Mouse (Mus musculus): ENCODE results near the gene Usp31.

Usp31 gene

DNA sequence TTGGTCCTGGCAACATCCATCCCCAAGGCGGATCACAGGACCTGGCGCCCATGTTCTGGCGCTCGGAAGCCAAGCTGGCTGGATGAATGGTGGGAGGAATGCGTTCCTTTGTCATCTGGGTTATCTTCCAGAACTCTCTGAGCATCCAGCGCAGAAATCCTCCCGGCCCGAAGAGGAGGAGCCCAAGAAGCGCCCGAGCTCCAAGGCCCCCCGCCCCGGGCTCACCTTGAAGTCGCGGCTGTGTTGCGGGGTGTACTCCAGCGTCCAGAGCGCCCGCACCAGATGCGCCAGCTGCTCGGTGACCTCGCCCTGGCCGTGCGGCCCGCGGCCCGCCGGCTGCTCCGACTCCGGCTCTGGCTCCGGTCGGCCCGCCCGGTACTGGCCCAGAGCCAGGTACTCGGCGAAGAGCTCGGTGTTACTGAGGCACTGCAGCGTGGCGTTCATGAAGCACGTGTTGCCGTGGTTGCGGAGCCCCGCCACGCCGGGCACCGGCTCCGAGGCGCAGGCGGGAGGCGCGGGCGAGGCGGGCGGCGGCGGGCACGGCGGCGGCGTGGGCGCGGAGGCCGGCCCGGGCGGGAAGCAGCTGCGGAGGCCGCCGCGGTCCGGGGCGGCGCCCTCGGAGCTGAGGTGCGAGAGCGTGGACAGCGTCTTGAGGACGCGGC, 511 bp downstream of the Usp31 start:
- TF ChIP-seq POU5F1 (IDR thresholded peaks at IDR 0.05; ENCODE audit: borderline replicate concordance, low read length) (no peak), CTCF (conservative IDR thresholded peaks at IDR 0.05; ENCODE audit: low read length) (no peak), NANOG (IDR thresholded peaks at IDR 0.05; ENCODE audit: borderline replicate concordance, low read length) (no peak)
- Histone ChIP-seq H3K4me3 (replicated peaks; ENCODE audit: low read length) (peak overlapping the region; percentile 85), H3K4me1 (replicated peaks; ENCODE audit: low read depth, low read length) (peaks cover 14% of the 10 kb centered on the region), H3K9me3 (ENCODE audit: low read length) (no peaks in the 10 kb centered on the region), H3K36me3 (ENCODE audit: insufficient read depth, low read length) (peaks cover 37% of the 10 kb centered on the region), H3K27me3 (ENCODE audit: insufficient read depth, low read length) (peaks cover 23% of the 10 kb centered on the region)

DNA sequence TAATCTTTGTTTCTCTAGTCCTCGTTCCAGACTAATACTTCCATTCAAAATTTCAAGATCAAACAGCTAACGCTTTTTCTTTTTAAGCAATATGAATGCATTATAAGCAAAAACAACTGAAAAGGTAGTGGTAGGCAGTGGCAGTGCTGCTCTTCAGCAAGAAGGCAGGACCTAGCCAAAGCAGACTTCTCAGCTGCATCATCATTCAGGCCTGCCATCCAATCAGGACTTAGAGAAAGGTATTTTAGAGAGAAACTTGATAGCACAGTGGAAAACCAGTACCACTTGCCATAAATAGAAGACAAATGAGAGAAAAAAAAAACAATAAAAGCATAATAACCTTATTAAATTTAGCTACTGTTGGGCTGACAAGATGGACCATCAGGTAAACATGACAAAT, 2.0 kb downstream of the Usp31 start:
- Histone ChIP-seq H3K9me3 (ENCODE audit: low read length) (no peaks in the 10 kb centered on the region), H3K36me3 (ENCODE audit: insufficient read depth, low read length) (peaks cover 37% of the 10 kb centered on the region), H3K4me1 (replicated peaks; ENCODE audit: low read depth, low read length) (peaks cover 14% of the 10 kb centered on the region), H3K27me3 (ENCODE audit: insufficient read depth, low read length) (peaks cover 20% of the 10 kb centered on the region), H3K4me3 (replicated peaks; ENCODE audit: low read length) (no peak overlapping the region)
- no peak for TF ChIP-seq CTCF (conservative IDR thresholded peaks at IDR 0.05; ENCODE audit: low read length)
- TF ChIP-seq POU5F1 (IDR thresholded peaks at IDR 0.05; ENCODE audit: borderline replicate concordance, low read length), result no peak
- TF ChIP-seq NANOG (IDR thresholded peaks at IDR 0.05; ENCODE audit: borderline replicate concordance, low read length), result no peak

DNA sequence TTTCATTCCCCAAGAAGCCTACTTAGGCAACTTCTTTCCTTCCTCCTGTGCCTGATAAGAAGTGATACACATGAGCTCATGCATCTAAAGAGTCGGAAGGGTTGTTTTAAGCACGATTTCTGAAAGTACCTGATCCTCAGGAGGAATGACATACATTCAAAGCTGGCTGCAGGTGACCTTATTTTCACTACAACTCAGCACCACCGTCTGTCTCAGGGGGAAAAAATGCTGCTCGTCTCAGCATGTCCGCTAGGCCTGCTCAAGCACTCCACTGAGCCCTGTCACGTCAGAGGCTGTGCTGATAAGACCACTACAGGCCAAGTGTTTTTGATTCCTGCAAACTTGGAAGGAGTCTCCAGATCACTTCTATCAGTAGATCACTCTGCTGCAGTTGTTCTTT, 5.1 kb downstream of the Usp31 start:
- peaks cover 12% of the 10 kb centered on the region for H3K27me3 ChIP-seq (ENCODE audit: insufficient read depth, low read length)
- TF ChIP-seq NANOG (IDR thresholded peaks at IDR 0.05; ENCODE audit: borderline replicate concordance, low read length), result no peak
- TF ChIP-seq CTCF (conservative IDR thresholded peaks at IDR 0.05; ENCODE audit: low read length), result no peak
- TF ChIP-seq POU5F1 (IDR thresholded peaks at IDR 0.05; ENCODE audit: borderline replicate concordance, low read length), result no peak
- H3K36me3 ChIP-seq (ENCODE audit: insufficient read depth, low read length), result peaks cover 47% of the 10 kb centered on the region
- no peaks in the 10 kb centered on the region for H3K9me3 ChIP-seq (ENCODE audit: low read length)
- H3K4me1 ChIP-seq (replicated peaks; ENCODE audit: low read depth, low read length), result peaks cover 8% of the 10 kb centered on the region
- no peak overlapping the region for H3K4me3 ChIP-seq (replicated peaks; ENCODE audit: low read length)

DNA sequence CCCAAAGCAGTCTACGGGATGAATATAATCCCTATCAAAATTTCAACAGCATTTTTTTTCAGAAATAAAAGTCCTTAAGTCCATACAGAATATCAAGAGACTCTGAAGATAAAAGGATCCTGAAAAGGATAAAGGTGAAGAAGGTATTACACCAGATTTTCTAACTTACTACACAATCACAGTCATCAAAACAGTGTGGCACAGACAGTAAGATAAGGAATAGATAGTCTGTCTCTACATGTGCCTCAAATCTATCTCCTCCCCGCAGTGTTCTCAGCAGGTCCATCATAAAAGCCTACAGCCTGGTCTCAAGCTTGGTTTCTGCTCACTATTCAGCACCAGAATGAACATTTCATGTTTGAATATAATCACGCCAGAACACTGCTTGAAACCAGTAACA, 6.6 kb downstream of the Usp31 start:
- Histone ChIP-seq H3K4me3 (replicated peaks; ENCODE audit: low read length) (no peak overlapping the region), H3K36me3 (ENCODE audit: insufficient read depth, low read length) (peaks cover 45% of the 10 kb centered on the region), H3K27me3 (ENCODE audit: insufficient read depth, low read length) (peaks cover 2% of the 10 kb centered on the region; the same call in 1 of the 2 replicates), H3K4me1 (replicated peaks; ENCODE audit: low read depth, low read length) (no peaks in the 10 kb centered on the region; the same call in 1 of the 2 replicates), H3K9me3 (ENCODE audit: low read length) (no peaks in the 10 kb centered on the region)
- TF ChIP-seq CTCF (conservative IDR thresholded peaks at IDR 0.05; ENCODE audit: low read length) (no peak), POU5F1 (IDR thresholded peaks at IDR 0.05; ENCODE audit: borderline replicate concordance, low read length) (no peak), NANOG (IDR thresholded peaks at IDR 0.05; ENCODE audit: borderline replicate concordance, low read length) (no peak)

DNA sequence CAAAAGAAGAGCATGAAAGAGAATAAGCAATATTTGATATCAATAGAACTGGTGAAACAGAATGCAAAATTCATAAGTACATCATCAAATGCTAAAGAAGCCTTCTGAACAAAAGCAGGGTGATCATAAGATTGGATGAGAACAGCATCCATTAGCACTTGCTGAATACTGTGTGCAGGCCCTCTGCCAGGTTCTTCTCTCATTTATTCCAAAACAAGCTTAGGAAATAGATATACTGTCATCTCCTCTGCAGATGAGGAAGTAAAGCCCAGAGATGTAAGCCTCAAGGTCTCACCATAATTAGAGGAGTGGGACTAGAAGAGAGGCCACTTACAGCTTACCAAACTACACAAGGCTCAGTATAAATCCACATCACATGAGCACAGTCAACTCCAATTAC, 7.8 kb downstream of the Usp31 start:
- no peaks in the 10 kb centered on the region for H3K9me3 ChIP-seq (ENCODE audit: low read length)
- H3K4me3 ChIP-seq (replicated peaks; ENCODE audit: low read length), result no peak overlapping the region
- no peak for TF ChIP-seq CTCF (conservative IDR thresholded peaks at IDR 0.05; ENCODE audit: low read length)
- no peak for TF ChIP-seq POU5F1 (IDR thresholded peaks at IDR 0.05; ENCODE audit: borderline replicate concordance, low read length)
- no peak for TF ChIP-seq NANOG (IDR thresholded peaks at IDR 0.05; ENCODE audit: borderline replicate concordance, low read length)
- peaks cover 33% of the 10 kb centered on the region for H3K36me3 ChIP-seq (ENCODE audit: insufficient read depth, low read length)
- H3K4me1 ChIP-seq (replicated peaks; ENCODE audit: low read depth, low read length), result no peaks in the 10 kb centered on the region
- no peaks in the 10 kb centered on the region for H3K27me3 ChIP-seq (ENCODE audit: insufficient read depth, low read length)

DNA sequence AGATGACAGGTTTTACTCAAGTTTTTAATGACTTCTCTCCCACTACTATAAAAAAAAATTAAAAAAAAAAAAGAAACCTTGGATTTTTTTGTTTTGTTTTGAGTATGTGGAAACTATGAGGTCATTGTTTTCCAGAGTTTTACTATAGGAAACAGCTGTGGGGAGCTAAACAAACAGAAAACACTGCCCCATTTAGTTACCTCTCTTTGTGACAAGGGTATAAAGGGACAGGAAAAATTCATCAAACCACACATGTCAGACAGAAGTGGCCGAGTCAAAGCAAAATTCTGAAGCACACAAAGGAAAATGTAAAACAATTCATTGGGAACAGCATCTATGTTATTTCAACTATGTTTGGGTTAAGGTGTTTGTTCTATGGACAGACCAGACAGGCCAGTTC, 9.5 kb downstream of the Usp31 start:
- Histone ChIP-seq H3K36me3 (ENCODE audit: insufficient read depth, low read length) (peaks cover 18% of the 10 kb centered on the region), H3K27me3 (ENCODE audit: insufficient read depth, low read length) (no peaks in the 10 kb centered on the region), H3K4me3 (replicated peaks; ENCODE audit: low read length) (no peak overlapping the region), H3K9me3 (ENCODE audit: low read length) (no peaks in the 10 kb centered on the region), H3K4me1 (replicated peaks; ENCODE audit: low read depth, low read length) (no peaks in the 10 kb centered on the region)
- no peak for TF ChIP-seq POU5F1 (IDR thresholded peaks at IDR 0.05; ENCODE audit: borderline replicate concordance, low read length)

DNA sequence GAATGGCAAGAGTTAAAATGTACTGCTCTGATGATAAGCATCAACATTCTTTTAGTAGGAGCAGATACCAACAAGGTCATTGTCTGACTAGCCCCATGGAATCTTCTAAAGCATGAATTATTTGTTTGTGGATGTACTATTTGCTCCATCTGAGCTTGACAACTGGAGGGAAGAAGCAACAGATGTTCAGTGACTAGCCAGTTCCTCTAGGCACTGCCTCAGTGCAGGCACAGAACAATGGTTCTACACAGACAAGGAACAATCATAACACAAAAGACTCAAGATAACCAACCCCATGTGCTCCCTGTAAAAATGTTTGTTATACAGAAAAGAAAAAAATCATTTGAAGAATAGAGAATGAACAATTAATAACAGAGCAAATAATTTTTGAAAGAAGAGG, 9.9 kb downstream of the Usp31 start:
- Histone ChIP-seq H3K27me3 (ENCODE audit: insufficient read depth, low read length) (no peaks in the 10 kb centered on the region), H3K4me1 (replicated peaks; ENCODE audit: low read depth, low read length) (no peaks in the 10 kb centered on the region), H3K4me3 (replicated peaks; ENCODE audit: low read length) (no peak overlapping the region), H3K9me3 (ENCODE audit: low read length) (no peaks in the 10 kb centered on the region), H3K36me3 (ENCODE audit: insufficient read depth, low read length) (peaks cover 14% of the 10 kb centered on the region)
- no peak for TF ChIP-seq CTCF (conservative IDR thresholded peaks at IDR 0.05; ENCODE audit: low read length)
- TF ChIP-seq NANOG (IDR thresholded peaks at IDR 0.05; ENCODE audit: borderline replicate concordance, low read length), result no peak
- no peak for TF ChIP-seq POU5F1 (IDR thresholded peaks at IDR 0.05; ENCODE audit: borderline replicate concordance, low read length)

DNA sequence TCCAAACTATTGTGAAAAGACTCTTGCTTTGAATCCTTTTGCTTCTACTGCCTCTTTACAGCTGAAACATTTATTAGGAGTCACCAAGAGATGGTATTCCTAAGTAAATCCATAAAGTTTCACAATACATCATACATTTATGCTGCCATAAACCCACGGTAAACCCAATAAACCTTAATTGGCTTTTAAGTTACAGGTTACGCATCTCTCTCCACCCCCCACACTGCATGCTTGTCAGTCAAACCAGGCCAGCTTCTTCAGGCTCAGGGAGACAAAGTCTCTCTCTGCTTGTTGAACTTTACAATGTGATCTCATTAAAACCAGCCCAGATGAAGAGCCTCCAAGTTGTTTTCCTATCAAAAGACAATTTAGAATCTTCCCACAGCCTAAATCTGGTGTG, 15.2 kb downstream of the Usp31 start:
- Histone ChIP-seq H3K4me3 (replicated peaks; ENCODE audit: low read length) (no peak overlapping the region), H3K4me1 (replicated peaks; ENCODE audit: low read depth, low read length) (no peaks in the 10 kb centered on the region), H3K36me3 (ENCODE audit: insufficient read depth, low read length) (0 out of 2 replicates have a peak, but pooled peaks cover 2% of the 10 kb centered on the region), H3K27me3 (ENCODE audit: insufficient read depth, low read length) (no peaks in the 10 kb centered on the region), H3K9me3 (ENCODE audit: low read length) (peaks cover 14% of the 10 kb centered on the region)
- TF ChIP-seq CTCF (conservative IDR thresholded peaks at IDR 0.05; ENCODE audit: low read length) (no peak), NANOG (IDR thresholded peaks at IDR 0.05; ENCODE audit: borderline replicate concordance, low read length) (no peak), POU5F1 (IDR thresholded peaks at IDR 0.05; ENCODE audit: borderline replicate concordance, low read length) (no peak)

DNA sequence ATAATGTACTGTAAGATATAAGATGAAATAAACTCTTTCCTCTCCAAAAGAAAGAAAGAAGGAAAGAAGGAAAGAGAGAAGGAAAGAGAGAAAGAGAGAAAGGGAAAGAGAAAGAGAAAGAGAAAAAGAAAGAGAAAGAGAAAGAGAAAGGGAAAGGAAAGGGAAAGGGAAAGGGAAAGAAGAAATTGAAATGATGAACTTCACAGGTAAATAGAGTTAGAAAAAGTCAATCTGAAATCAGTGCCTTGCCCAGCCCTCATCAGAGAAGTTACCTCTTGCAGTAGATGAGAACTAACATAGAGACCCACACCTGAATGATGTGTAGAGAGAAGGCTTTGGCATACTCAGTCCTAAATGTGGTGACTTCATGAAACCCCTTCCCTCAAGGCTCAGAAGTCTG, 17.7 kb downstream of the Usp31 start:
- TF ChIP-seq CTCF (conservative IDR thresholded peaks at IDR 0.05; ENCODE audit: low read length) (no peak), POU5F1 (IDR thresholded peaks at IDR 0.05; ENCODE audit: borderline replicate concordance, low read length) (no peak), NANOG (IDR thresholded peaks at IDR 0.05; ENCODE audit: borderline replicate concordance, low read length) (no peak)
- Histone ChIP-seq H3K4me3 (replicated peaks; ENCODE audit: low read length) (no peak overlapping the region), H3K27me3 (ENCODE audit: insufficient read depth, low read length) (no peaks in the 10 kb centered on the region), H3K9me3 (ENCODE audit: low read length) (peaks cover 22% of the 10 kb centered on the region), H3K4me1 (replicated peaks; ENCODE audit: low read depth, low read length) (no peaks in the 10 kb centered on the region), H3K36me3 (ENCODE audit: insufficient read depth, low read length) (0 out of 2 replicates have a peak, but pooled peaks cover 5% of the 10 kb centered on the region)

Data from E14TG2a.4 (cell line).